Mouse (Mus musculus) ES-E14 (cell line): ENCODE results near the gene Arhgef19. TPM values are rescaled to one million over a fixed set of nuclear protein-coding genes. Genes with fewer than 3 reads are reported as not detected.

Source experiments
- DNase-seq: peaks from one replicate; pipeline ENCODE4 v3.0.0-alpha.2; 2013; ENCODE audit warnings: low read depth, low spot score
- H3K27ac ChIP-seq: 2 replicates; pipeline ENCODE4 v1.5.1; 2012; ENCODE audit warnings: low read depth, mild to moderate bottlenecking, low read length, moderate library complexity, mixed read lengths; ENCODE audit not compliant: poor library complexity, insufficient read depth, severe bottlenecking
- H3K36me3 ChIP-seq: 2 replicates; pipeline ENCODE4 v1.6.1; 2012; ENCODE audit warnings: mild to moderate bottlenecking, low read length, moderate library complexity, mixed read lengths; ENCODE audit not compliant: control insufficient read depth, poor library complexity, insufficient read depth, severe bottlenecking
- H3K4me1 ChIP-seq, 2 experiments: fragments of 150-350 bp in 1 of 2; sonication (generic) in 1 of 2; 2 replicates each; pipeline ENCODE4 v1.6.1; 2012; ENCODE audit warnings: low read length in 2 of 2, mild to moderate bottlenecking in 1 of 2, mixed read lengths in 1 of 2; ENCODE audit not compliant: control insufficient read depth in 2 of 2, insufficient read depth in 2 of 2, poor library complexity in 1 of 2
- H3K4me3 ChIP-seq, 2 experiments: fragments of 150-350 bp in 1 of 2; sonication (generic) in 1 of 2; 2 replicates each; pipeline ENCODE4 v1.5.1; 2012; ENCODE audit warnings: low read length in 2 of 2, low read depth in 1 of 2, mild to moderate bottlenecking in 1 of 2, mixed read lengths in 1 of 2; ENCODE audit not compliant: insufficient read depth in 1 of 2, poor library complexity in 1 of 2, severe bottlenecking in 1 of 2
- H3K9ac ChIP-seq: 2 replicates; pipeline ENCODE4 v1.6.1; 2012; ENCODE audit warnings: low read depth, mild to moderate bottlenecking, low read length, mixed read lengths; ENCODE audit not compliant: poor library complexity, insufficient read depth, severe bottlenecking
- H3K9me3 ChIP-seq: fragments of 150-350 bp; sonication (generic); 2 replicates; pipeline ENCODE4 v1.6.1; 2012; ENCODE audit warnings: low read depth, mild to moderate bottlenecking, low read length; ENCODE audit not compliant: control insufficient read depth, insufficient read depth
- CHD2 ChIP-seq: IDR thresholded peaks from 2 replicates; pipeline ENCODE4 v1.6.1; 2014; ENCODE audit warnings: mild to moderate bottlenecking, low read depth, low read length, inconsistent platforms
- HCFC1 ChIP-seq: IDR thresholded peaks from 2 replicates; pipeline ENCODE4 v1.6.1; 2012; ENCODE audit warnings: low read length, inconsistent platforms, borderline replicate concordance; ENCODE audit not compliant: insufficient read depth
- MAFK ChIP-seq: IDR thresholded peaks from 2 replicates; pipeline ENCODE4 v1.6.1; 2014; ENCODE audit warnings: mild to moderate bottlenecking, low read depth, low read length, inconsistent platforms; ENCODE audit not compliant: insufficient read depth
- ZC3H11A ChIP-seq: IDR thresholded peaks from 2 replicates; pipeline ENCODE4 v1.6.1; 2012; ENCODE audit warnings: low read depth, mild to moderate bottlenecking, inconsistent platforms, low read length, borderline replicate concordance
- ZNF384 ChIP-seq: IDR thresholded peaks from 2 replicates; pipeline ENCODE4 v1.6.1; 2012; ENCODE audit warnings: low read depth, low read length, inconsistent platforms
- in situ Hi-C, 2 experiments: fragments of 600-800 bp; cut with MboI; formaldehyde crosslinking; loops; one replicate each; pipeline ENCODE4 v1.15.1; 2025; ENCODE audit warnings: low sequenced_read_pairs in 2 of 2, inconsistent platforms in 1 of 2; ENCODE audit not compliant: unreplicated experiment in 2 of 2
- total RNA-seq: library from RNA; depleted of rRNA; stranded (reverse); fragments of 300-350 nt; gene quantifications from 2 replicates; pipeline ENCODE4 v1.2.3, GENCODE M21; 2012

The Arhgef19 gene
- total RNA-seq, 1 experiment, result 1.7 TPM

GRCm38 (mm10) chr4:141246998-141247350 is 7.7 kb downstream of the Arhgef19 start:
- H3K9ac ChIP-seq, result no peak overlapping the region
- no peak overlapping the region for H3K27ac ChIP-seq
- peak overlapping the region; percentile 27 to 65; a peak in 3 of 4 replicates for H3K4me3 ChIP-seq
- TF ChIP-seq HCFC1 (no peak), CHD2 (no peak), ZNF384 (no peak), MAFK (no peak), ZC3H11A (no peak)
- no peak for DNase-seq
- H3K4me1 ChIP-seq, result peaks cover 0 to 17% of the 10 kb centered on the region in 2 experiments; a peak in 2 of 4 replicates
- in situ Hi-C loops, result no loop called here
- no peaks in the 10 kb centered on the region for H3K36me3 ChIP-seq
- no peaks in the 10 kb centered on the region for H3K9me3 ChIP-seq

GRCm38 (mm10) chr4:141247776-141248613 is 8.7 kb downstream of the Arhgef19 start:
- DNase-seq, result no peak
- H3K36me3 ChIP-seq, result no peaks in the 10 kb centered on the region
- in situ Hi-C loops, result no loop called here
- no peak for TF ChIP-seq HCFC1
- no peak for TF ChIP-seq ZC3H11A
- TF ChIP-seq CHD2, result no peak
- no peak for TF ChIP-seq ZNF384
- TF ChIP-seq MAFK, result no peak
- peaks cover 0 to 14% of the 10 kb centered on the region in 2 experiments; a peak in 2 of 4 replicates for H3K4me1 ChIP-seq
- peak overlapping the region; percentile 65 to 76 for H3K4me3 ChIP-seq
- H3K9ac ChIP-seq, result no peak overlapping the region
- H3K9me3 ChIP-seq, result no peaks in the 10 kb centered on the region
- H3K27ac ChIP-seq, result no peak overlapping the region

GRCm38 (mm10) chr4:141248614-141248978 is 9.3 kb downstream of the Arhgef19 start:
- H3K9ac ChIP-seq, result no peak overlapping the region
- no peaks in the 10 kb centered on the region for H3K9me3 ChIP-seq
- no peak overlapping the region; a peak in 2 of 4 replicates for H3K4me3 ChIP-seq
- H3K4me1 ChIP-seq, result peaks cover 0 to 11% of the 10 kb centered on the region in 2 experiments; a peak in 3 of 4 replicates
- H3K36me3 ChIP-seq, result no peaks in the 10 kb centered on the region
- no peak for DNase-seq
- H3K27ac ChIP-seq, result no peak overlapping the region
- in situ Hi-C loops, result no loop called here
- no peak for TF ChIP-seq ZNF384

GRCm38 (mm10) chr4:141249383-141249782 is 10.1 kb downstream of the Arhgef19 start:
- H3K36me3 ChIP-seq, result no peaks in the 10 kb centered on the region
- no peak overlapping the region for H3K9ac ChIP-seq
- in situ Hi-C loops, result no loop called here
- TF ChIP-seq MAFK (no peak), HCFC1 (no peak), CHD2 (no peak), ZC3H11A (no peak), ZNF384 (no peak)
- DNase-seq, result no peak
- no peaks in the 10 kb centered on the region for H3K9me3 ChIP-seq
- no peak overlapping the region for H3K27ac ChIP-seq
- peaks cover 3 to 11% of the 10 kb centered on the region in 2 experiments for H3K4me1 ChIP-seq
- H3K4me3 ChIP-seq, result no peak overlapping the region

- no peak for DNase-seq
- no peak for TF ChIP-seq ZC3H11A
- TF ChIP-seq HCFC1, result no peak
- no peak for TF ChIP-seq ZNF384
- Histone ChIP-seq H3K9me3 (no peaks in the 10 kb centered on the region), H3K4me3 (peak overlapping the region; percentile 31 to 54; a peak in 3 of 4 replicates), H3K36me3 (no peaks in the 10 kb centered on the region), H3K9ac (no peak overlapping the region), H3K27ac (no peak overlapping the region), H3K4me1 (peaks cover 3 to 16% of the 10 kb centered on the region in 2 experiments)
- in situ Hi-C loops, result no loop called here
Measured at GRCm38 (mm10) chr4:141251071-141251470, 11.8 kb downstream of the Arhgef19 start.
